Mouse (Mus musculus): ENCODE measurements at regions not wholly inside any gene's neighbourhood (a gene's known extent, or its start where the extent isn't known, plus 50 kb on each side); places are given as distances from the start of the nearest gene placed in this dataset.
A peak's percentile ranks its signal among the peaks of the same experiment; 100 is the strongest.

DNA sequence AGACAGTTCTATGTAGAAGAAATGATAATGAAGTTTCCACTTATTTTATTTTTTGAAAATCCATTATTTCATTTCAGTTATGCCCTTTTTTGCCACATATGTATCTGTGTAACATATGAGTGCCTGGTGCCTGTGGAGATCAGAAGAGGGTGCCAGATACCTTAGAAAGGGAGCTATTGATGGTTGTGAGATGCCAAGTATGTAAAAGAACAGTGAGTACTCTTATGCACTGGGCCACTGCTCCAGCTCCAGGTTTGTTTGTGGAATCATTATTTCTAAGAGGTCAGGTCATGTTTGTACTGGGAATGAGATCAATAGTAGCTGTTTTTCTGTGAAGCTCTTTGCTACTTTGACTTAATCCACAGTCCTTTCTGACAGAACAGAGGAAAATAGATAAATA is 68.1 kb downstream of the Cenpw start:
- no peak for DNase-seq (ENCODE audit: low read depth, low spot score)

DNA sequence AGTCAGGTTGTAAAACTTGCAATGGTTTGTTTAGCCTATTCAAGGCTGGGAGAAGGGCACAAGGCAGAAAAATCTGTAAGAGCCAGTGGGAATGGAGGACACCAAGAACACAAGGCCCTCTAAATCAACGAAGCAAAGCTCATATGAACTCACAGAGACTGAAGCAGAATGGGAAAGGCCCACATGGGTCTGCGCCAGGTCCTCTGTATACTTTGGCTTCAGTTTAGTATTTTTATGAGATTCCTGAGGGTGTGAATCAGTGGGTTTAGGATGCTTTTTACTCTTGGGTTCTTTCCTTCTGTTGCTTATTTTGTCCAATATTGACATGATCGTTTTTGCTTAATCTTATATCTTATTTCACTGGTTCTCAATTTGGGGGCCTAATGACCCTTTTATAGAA is 90.0 kb downstream of the Cenpw start:
- DNase-seq (ENCODE audit: low read depth, low spot score), result peak; percentile 84

DNA sequence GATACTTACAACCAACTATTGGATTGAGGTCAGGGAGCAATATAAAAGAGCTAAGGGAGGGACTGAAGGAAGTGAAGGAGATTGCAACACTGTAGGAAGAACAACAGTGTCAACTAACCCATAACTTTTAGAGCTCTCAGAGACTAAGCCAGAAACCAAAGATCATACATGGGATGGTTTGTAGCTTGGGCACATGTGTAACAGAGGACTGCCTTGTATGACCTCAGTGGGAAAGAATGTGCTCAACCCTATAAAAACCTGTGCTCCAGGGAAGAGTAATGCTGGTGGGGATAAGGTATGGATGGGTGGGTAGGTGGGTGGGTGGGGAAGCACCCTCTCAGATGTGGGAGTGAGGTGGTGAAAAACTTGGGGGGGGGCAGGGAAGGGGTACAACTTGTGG is 97.9 kb downstream of the Cenpw start:
- peak; percentile 60 for DNase-seq (ENCODE audit: low read depth, low spot score)

DNA sequence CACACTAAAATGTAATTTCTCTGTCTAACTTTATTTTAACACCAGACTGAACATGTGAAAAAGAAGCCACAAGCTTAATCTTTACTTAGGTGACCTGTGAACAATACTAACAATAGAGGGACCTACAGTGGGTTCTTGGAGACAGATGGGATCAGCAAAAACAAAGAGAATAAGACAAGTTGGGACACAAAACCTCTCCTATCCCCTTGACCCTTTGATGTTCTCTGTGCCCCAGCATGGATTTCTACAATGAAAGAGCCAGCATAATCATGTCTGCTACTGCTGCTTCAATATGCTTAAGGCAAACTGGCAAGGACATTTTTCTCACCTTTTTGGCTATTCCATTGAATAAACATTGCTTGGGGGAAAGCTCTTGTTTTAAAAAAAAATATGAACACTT is 105.8 kb downstream of the Cenpw start:
- no peak for DNase-seq (ENCODE audit: low read depth, low spot score)

DNA sequence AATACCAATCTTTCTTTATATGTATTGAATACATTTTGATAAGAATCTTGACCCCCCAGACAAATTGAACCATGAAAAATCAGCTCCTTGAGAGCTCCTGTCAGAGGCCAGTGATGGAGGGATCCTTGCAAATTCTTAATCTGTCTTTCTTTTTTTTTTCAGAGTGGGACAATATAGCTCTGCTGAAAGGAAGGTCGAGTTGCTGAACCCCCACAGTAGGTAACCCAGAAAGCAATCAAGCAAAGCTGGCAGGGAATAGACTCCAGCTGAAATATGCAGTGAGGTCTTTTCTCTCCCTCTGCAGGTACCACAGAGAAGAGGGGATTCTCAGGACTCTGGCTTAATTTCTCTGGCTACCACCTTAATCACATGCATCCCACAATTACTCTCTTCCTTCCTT is 108.8 kb downstream of the Cenpw start:
- DNase-seq (ENCODE audit: low read depth, low spot score), result no peak

DNA sequence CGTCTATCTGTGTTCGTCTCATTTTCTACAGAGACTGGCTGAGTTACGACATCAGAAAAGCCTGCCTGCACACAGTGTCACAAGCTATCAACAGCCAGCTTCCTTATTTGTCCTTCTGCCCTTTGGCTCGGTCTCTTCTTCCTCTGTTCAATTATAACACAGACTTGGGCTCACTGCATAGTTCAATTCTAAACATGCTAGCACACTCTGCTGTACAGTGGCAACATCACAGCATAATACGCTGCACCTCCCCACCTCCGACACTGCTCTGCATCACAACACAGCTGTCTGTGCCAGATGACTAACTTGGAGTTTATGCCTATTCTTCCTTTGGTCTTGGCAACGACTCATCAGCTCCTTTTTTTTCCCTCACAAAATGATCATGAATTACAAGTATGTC is 111.0 kb downstream of the Cenpw start:
- DNase-seq (ENCODE audit: low read depth, low spot score), result peak; percentile 87

DNA sequence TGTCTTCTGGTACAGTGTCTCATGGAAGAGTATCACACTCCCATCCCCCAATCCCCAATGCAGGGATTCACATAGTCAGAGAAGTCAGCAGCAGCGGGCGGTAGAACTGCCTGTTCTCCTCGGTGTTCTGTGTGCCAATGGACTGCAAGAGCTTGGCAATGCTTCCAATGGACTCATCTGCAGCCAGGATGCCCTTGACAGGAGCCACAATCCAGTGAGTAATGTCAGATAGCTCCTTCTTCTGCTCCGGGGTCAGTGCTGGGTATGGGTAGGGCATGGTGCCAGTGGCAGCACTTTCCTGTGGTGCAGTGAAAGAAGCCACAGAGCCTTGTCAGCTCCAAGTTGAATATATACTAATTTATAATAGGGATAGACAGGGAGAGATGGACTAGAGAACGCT is 115.3 kb downstream of the Cenpw start:
- no peak for DNase-seq (ENCODE audit: low read depth, low spot score)

DNA sequence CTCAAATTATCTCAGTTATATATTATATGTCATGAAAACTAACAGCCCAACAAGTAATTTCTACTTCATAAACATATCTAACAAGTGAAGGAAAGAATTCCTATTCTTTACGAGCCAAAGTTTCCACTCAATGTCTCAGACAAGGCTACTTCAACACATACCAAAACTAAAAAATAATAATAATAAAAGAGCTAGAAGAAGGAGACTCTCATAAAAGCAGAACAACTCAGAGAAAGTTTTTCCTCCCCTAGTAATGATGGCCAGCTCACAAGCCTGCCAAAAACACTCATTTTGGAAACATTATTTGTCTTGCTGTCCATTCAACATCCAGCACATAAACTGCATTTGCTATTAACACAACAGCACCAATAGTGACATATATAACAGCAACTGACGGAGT is 133.7 kb downstream of the Cenpw start:
- no peak for DNase-seq (ENCODE audit: low read depth, low spot score)

DNA sequence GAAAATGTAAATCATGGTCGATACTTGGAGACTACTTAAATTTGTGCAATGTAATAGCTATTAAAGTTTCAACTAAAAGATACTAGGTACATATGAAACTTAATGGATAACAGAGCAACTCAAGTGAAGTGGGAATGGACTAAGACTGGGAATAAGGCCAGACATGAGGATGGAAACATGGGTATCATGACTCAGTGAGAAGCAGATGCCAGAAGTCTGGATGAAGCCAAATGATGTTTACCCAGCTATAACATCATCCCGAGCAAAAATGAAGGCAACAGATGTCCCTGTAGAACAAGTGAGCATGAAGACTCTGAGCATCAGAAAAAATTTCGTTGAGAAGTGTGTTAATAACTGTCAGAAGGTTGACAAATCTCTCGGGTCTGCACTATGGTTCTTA is 169.7 kb downstream of the Cenpw start:
- peak; percentile 84 for DNase-seq (ENCODE audit: low read depth, low spot score)

DNA sequence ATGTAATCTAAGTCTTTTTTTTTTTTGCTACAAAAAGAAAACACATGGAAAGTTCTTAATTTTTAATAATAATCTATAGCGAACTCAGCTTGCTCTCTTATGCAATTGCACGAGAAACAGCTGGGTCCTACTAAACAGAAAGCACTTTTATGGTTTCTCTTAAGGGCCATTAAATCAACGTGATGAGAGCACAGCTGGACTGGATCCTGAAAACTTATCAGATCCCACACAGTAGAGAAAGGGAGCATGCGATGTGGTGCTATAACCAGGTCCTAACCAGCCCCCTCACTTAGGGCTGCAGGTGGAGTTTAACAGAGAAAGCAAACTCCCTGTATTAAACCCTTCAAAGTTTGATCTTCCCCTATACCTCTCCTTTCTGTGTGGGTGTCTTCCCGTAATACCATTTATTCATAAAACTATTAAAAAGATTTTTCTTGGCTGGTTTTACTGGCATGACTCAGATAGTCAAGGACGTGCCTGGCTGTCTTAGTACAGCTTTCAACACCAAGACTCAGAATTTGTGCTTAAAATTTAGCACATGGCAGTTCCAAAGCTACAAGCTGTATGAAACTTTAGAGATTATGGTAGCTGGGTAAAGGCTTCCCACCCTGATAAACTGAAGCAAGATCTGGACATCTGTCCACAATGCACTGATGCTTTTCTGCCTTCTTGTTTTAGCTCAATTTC is 197.3 kb downstream of the Cenpw start:
- DNase-seq (ENCODE audit: low read depth, low spot score), result peak; percentile 59

DNA sequence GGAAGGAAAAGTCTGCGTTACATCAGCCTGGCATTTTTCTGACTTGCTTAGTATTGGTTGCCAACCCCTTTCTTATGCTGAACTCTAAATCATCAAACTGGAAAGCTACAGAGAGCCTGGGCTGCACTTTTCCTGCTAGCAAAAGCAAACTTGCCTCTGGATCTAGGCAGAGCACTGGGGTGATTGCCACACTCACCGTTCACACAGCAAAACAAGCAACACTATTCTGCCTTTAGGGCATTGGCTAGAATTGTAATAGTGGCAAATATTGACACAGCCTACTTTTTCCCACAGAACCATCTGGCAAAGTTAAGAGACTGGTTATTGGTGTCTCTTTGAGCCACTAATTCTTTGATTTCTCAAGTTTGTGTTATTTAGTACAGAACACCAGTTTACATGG is 199.5 kb downstream of the Cenpw start:
- no peak for DNase-seq (ENCODE audit: low read depth, low spot score)

DNA sequence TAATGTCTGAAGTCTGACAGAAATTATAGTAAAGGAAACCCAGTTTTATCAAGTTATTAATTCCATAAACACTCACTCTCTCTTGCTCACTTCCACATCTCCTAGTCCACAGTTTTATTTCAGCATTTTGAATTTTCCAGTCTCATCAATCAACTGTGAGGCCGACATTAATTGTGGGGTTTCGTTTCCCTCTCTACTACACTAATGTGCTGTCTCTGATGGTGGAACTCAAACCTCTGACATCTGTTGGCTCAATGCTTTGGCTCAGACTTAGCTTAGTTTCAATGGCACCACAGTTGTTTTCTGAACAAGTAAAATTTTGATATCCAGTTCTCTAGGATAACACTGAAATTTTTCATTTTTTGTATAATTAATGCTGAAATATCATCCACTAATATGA is 218.8 kb downstream of the Cenpw start:
- no peak for DNase-seq (ENCODE audit: low read depth, low spot score)
